Mouse (Mus musculus) midbrain, embryonic 14.5 days (tissue): ENCODE results near the gene Tspan32. TPM values are rescaled to one million over a fixed set of nuclear protein-coding genes. Genes with fewer than 3 reads are reported as not detected.
A peak's percentile ranks its signal among the peaks of the same experiment; 100 is the strongest.

Experiments
- ATAC-seq: fragments of 200-750 bp; cut with Nextera tagmentation; 2 replicates; pipeline ENCODE4 v1.8.0; 2017; ENCODE audit warnings: moderate number of reproducible peaks, moderate library complexity; ENCODE audit not compliant: low FRiP score, low TSS enrichment
- DNase-seq: peaks from one replicate; pipeline ENCODE4 v3.0.0-alpha.2; 2015
- H3K27ac ChIP-seq: fragments of 300-500 bp; sonication (generic); replicated peaks from 2 replicates; pipeline ENCODE4 v1.5.1; 2014; ENCODE audit warnings: mild to moderate bottlenecking, low read depth, low read length, moderate library complexity
- H3K27me3 ChIP-seq: fragments of 300-500 bp; sonication (generic); 2 replicates; pipeline ENCODE4 v1.6.1; 2014; ENCODE audit warnings: low read length, control low read depth, mixed read lengths; ENCODE audit not compliant: control insufficient read depth, insufficient read depth
- H3K36me3 ChIP-seq: fragments of 300-500 bp; sonication (generic); 2 replicates; pipeline ENCODE4 v1.6.1; 2014; ENCODE audit warnings: low read length, control low read depth; ENCODE audit not compliant: control insufficient read depth, insufficient read depth
- H3K4me1 ChIP-seq: fragments of 300-500 bp; sonication (generic); 2 replicates; pipeline ENCODE4 v1.6.1; 2014; ENCODE audit warnings: mild to moderate bottlenecking, antibody characterized with exemption, low read length, control low read depth; ENCODE audit not compliant: control insufficient read depth, insufficient read depth
- H3K4me2 ChIP-seq: fragments of 300-500 bp; sonication (generic); 2 replicates; pipeline ENCODE4 v1.6.1; 2014; ENCODE audit warnings: mild to moderate bottlenecking, low read length, moderate library complexity
- H3K4me3 ChIP-seq: fragments of 300-500 bp; sonication (generic); replicated peaks from 2 replicates; pipeline ENCODE4 v1.5.1; 2014; ENCODE audit warnings: low read depth, low read length
- H3K9ac ChIP-seq: fragments of 300-500 bp; sonication (generic); replicated peaks from 2 replicates; pipeline ENCODE4 v1.6.1; 2014; ENCODE audit warnings: mild to moderate bottlenecking, low read length, moderate library complexity
- H3K9me3 ChIP-seq: fragments of 300-500 bp; sonication (generic); 2 replicates; pipeline ENCODE4 v1.6.1; 2016; ENCODE audit warnings: low read length, control low read depth, mixed read lengths; ENCODE audit not compliant: control insufficient read depth
- WGBS: fragments of 180-500 bp; shearing (Covaris S2); extraction: QIAGEN DNeasy Blood & Tissue Kit; methylation state at CpG from one replicate; pipeline ENCODE4 v1.1.7; 2014; 5-methylcytosine and 5-hydroxymethylcytosine counted together
- polyA plus RNA-seq: library from polyadenylated mRNA; unstranded; fragments of >200 nt; fragmentation: Nextera tagmentation; extraction: Ambion mirVana; gene quantifications from 2 replicates; pipeline ENCODE4 v1.2.1, GENCODE M21; 2014

Gene Tspan32
- polyA plus RNA-seq, 1 experiment from 2014 or later = 0.57 TPM

DNA sequence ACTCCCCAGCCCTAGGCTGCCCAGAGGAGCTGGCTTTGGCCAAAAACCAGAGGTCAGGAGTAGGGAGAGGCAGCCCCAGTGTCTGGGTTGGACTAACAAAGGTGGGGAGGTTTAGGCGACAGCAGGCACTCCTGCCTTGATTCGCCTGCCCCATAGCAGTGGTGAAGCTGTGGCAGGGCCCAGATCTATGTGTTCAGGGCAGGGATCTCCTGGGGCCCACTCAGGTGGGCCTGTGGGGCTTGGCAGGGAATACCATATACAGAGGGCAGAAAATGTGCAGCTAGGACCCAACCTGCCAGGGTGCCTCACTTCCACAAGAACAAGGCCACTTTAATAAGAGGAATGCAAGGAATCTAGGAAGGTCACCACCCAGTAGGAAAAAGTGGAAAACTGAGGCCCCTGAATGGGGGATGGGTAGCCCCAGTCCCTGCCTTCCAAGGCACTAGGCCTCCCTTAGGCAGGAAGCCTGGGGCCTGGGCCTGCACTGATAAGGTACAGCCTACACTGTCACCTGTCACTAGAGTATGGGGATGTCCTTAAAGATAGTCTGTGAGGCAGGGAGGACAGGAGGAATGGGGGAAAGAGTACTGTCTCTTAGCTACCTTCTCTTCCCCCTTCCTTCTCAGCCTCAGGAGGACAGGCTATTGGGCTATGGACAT lies 1.4 kb downstream of the Tspan32 start:
- H3K27ac ChIP-seq = no peak overlapping the region
- H3K9me3 ChIP-seq = no peaks in the 10 kb centered on the region
- H3K4me1 ChIP-seq = 0 out of 2 replicates have a peak, but pooled peaks cover 4% of the 10 kb centered on the region
- no peak overlapping the region for H3K4me2 ChIP-seq
- 98% methylated on average over 2 of the region's 2 CpGs for WGBS
- H3K9ac ChIP-seq = no peak overlapping the region
- no peaks in the 10 kb centered on the region for H3K27me3 ChIP-seq
- DNase-seq (no peak), ATAC-seq (no peak)
- no peak overlapping the region for H3K4me3 ChIP-seq
- no peaks in the 10 kb centered on the region for H3K36me3 ChIP-seq

DNA sequence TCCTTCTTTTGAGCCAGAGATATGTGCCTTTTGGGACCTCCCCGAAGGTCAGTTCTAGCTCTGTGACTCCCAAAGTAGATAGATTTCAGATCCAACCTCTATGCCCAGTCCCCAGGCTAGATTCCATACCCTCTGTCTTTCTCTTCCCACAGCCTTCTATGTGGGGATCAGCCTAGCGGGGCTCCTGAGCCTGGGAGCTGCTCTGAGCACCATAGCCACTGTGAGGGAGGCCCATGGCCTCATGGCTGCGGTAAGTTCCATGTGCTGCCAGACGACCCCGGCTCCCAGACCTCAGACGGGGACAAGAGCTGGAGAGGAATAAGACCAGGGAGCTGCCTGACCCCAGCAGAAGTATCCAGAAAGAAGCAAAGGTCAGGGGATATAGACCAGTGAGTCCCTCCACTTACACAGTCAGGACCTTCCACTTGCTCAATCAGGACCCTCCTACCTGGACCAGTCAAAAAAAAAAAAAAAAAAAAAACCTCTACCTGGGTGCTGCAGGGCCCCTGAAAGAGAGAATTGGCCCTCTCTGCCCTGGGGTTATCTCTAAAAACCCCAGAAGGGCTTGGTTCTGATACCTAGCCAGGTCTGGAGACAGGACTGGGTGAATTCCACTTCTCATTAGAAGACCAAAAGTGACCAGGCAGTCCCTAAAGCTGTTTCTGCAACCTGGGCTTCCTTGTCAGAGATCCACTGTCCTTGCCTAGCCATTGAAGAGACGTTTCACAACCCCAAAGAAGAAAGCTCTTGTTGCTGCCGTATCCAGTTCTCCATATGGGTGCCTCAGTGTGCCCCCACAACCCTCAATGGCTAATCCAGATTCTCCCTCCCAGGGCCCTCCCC lies 2.1 kb downstream of the Tspan32 start:
- Histone ChIP-seq H3K4me2 (no peak overlapping the region; the same call in 1 of the 2 replicates), H3K36me3 (no peaks in the 10 kb centered on the region), H3K9me3 (no peaks in the 10 kb centered on the region), H3K9ac (no peak overlapping the region), H3K27ac (no peak overlapping the region), H3K4me3 (no peak overlapping the region), H3K4me1 (peaks cover 5% of the 10 kb centered on the region; the same call in 1 of the 2 replicates), H3K27me3 (no peaks in the 10 kb centered on the region)
- DNase-seq (no peak), ATAC-seq (no peak)
- 90% methylated on average over 8 of the region's 8 CpGs for WGBS

DNA sequence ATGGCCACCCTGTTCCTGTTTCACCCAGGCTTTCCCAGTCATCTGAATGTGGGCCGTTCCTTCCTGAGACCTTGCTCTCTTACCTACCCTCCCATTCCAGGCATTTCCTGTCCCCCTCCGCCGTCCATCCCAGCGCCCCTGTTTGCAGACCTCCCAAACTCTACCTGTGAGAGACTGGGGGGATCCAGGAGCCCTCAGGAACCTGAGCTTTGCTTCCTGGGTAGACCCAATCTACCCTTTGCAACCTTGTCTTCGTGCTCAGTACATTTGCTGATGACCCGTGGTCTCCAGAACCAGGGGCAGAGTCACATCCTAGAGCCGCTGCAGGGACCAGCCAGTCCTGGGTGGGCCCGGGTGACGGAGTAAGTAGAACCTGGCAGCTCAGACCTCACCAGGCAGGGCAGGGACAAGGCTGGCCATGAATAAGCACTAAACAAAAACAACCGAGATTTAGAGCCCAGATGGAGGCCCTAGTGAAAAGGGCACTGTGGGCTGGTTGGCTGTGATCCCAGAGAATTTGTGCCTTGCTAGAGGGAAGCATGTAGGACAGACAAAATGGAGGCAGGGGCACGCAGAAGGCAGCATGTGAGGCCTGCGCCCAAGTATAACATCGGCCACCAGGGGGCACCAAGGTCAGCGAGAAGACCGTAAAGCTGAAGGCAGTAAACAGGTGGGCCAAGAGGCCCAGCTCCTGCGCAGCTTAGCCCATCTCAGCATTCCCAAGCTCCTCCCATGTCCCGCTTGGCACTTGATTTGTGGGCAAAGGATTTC lies 2.9 kb downstream of the Tspan32 start:
- Histone ChIP-seq H3K27ac (0 out of 2 replicates have a peak overlapping the region, but pooled peaks have one; percentile 41), H3K9ac (no peak overlapping the region), H3K9me3 (no peaks in the 10 kb centered on the region), H3K4me1 (peaks cover 11% of the 10 kb centered on the region), H3K4me3 (no peak overlapping the region), H3K4me2 (no peak overlapping the region; the same call in 1 of the 2 replicates), H3K27me3 (no peaks in the 10 kb centered on the region), H3K36me3 (no peaks in the 10 kb centered on the region)
- ATAC-seq = peak; percentile 72
- WGBS = 41% methylated on average over 17 of the region's 17 CpGs
- DNase-seq = peak; percentile 93

DNA sequence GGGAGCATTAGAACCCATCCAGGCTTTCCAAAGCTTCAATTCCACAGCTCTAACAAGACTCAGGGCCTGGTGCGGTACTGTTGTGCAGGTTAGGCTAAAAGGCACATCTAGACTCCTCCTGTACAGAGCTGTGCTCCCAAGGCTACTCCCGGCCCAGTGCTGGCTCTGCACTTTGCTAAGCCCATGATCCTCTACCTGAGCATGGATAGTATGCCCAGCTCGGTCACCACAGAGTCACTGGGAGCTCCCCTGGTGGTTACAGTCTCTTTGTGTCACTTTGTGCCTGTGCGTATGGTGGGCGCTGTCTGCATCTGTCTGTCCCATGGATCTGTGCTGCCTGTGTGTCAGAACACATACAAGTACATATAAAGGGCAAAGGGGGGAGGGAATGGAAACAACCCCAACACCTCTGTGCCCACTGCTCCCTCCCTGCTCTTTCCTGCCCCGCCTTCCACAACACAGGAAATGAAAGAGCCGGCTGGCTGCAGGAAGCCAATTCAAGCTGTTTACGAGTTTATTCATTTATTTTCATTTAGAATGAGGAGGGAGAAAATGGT lies 3.6 kb downstream of the Tspan32 start:
- Histone ChIP-seq H3K9me3 (no peaks in the 10 kb centered on the region), H3K27me3 (no peaks in the 10 kb centered on the region), H3K4me3 (no peak overlapping the region), H3K36me3 (no peaks in the 10 kb centered on the region), H3K27ac (0 out of 2 replicates have a peak overlapping the region, but pooled peaks have one; percentile 41), H3K4me1 (peaks cover 17% of the 10 kb centered on the region), H3K4me2 (no peak overlapping the region), H3K9ac (no peak overlapping the region)
- no peak for DNase-seq
- ATAC-seq = peak; percentile 22; the same call in 1 of the 2 replicates
- WGBS = 73% methylated on average over 8 of the region's 8 CpGs

DNA sequence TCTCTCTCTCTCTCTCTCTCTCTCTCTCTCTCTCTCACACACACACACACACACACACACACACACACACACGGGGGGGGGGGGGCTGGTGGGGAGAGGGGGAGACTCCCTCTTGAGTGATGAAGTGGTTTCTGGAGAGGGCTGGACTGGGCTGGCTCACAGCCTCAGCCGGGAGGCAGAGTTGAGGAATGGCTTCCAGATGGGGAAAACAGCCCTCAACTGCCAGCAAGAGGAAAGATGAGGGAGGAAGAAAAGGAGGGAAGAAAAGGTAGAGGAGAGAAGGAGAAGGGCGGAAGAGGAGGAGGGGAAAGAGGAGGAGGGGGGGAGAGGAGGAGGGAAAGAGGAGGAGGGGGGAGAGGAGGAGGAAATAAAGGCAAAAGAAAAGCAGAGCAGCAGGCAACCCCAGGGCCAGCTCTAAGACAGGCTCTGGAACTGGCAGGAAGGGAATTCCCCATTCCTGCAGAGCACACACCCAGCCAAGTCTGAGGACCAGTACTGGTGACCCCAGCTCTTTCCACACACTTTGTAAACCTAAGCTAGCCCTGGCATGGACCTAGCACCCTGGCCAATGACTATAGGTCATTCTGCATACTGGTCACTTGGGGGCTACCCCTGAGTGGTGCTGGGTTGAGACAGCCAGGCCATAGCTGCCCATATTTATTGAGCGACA lies 4.3 kb downstream of the Tspan32 start:
- Histone ChIP-seq H3K27me3 (no peaks in the 10 kb centered on the region), H3K36me3 (no peaks in the 10 kb centered on the region), H3K27ac (no peak overlapping the region), H3K4me1 (peaks cover 21% of the 10 kb centered on the region), H3K9me3 (no peaks in the 10 kb centered on the region), H3K4me3 (no peak overlapping the region), H3K4me2 (no peak overlapping the region), H3K9ac (no peak overlapping the region)
- DNase-seq (no peak), ATAC-seq (no peak)
- 64% methylated on average over 3 of the region's 4 CpGs for WGBS

DNA sequence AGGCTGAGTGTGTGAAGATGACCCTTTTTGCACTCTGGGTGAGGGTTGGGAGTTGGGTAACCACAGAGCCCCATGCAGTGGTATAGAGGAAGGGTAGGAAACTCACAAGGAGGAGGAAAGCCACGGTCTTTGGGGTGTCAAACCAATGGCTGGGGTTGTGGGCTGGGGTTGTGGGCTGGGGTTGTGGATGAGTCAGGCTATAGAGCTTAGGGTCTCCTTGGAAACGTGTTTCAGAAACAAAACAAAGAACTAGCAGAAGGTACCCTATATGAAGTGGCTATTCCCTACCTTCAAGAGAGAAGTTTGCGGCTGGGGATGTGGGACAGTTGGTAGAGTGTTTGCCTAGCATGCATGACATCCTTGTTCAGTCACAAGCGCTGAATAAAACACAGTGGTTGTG lies 5.2 kb downstream of the Tspan32 start:
- Histone ChIP-seq H3K36me3 (no peaks in the 10 kb centered on the region), H3K27me3 (no peaks in the 10 kb centered on the region), H3K4me1 (peaks cover 21% of the 10 kb centered on the region), H3K9me3 (no peaks in the 10 kb centered on the region), H3K9ac (no peak overlapping the region), H3K27ac (no peak overlapping the region), H3K4me3 (no peak overlapping the region), H3K4me2 (no peak overlapping the region)
- ATAC-seq (no peak), DNase-seq (no peak)
- 81% methylated on average over 4 of the region's 4 CpGs for WGBS

DNA sequence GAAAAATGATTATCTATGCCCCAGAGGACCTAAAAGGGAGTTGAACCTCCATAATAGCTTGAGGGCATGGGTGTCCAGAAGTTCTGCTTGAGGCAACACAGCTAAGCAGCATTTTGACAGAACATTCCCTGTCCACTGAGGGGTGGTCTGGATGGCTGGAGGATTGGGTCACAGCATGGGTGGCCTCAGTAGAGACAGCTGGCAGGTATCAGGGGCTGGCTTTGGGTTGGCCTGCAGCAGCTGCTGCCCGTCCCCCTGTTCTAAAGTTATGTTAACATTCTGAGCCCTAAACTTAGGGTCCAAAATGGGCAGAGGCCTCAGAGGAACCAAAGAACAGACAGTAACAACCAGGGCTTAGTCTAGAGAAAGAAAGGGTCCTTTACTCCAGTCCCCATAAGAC lies 6.4 kb downstream of the Tspan32 start:
- Histone ChIP-seq H3K9me3 (no peaks in the 10 kb centered on the region), H3K36me3 (no peaks in the 10 kb centered on the region), H3K9ac (no peak overlapping the region), H3K27ac (no peak overlapping the region), H3K4me2 (no peak overlapping the region), H3K4me3 (no peak overlapping the region), H3K4me1 (peaks cover 28% of the 10 kb centered on the region), H3K27me3 (no peaks in the 10 kb centered on the region)
- DNase-seq (no peak), ATAC-seq (no peak)
- 97% methylated on average over 1 of the region's 1 CpGs for WGBS
